Mouse (Mus musculus): ENCODE measurements around the gene Gm5142.

GRCm38 (mm10) chr14:59155589-59155988, 23.0 kb downstream of the Gm5142 start:
- TF ChIP-seq POLR2A (IDR thresholded peaks at IDR 0.05; ENCODE audit: borderline replicate concordance, extremely low read depth, low read depth, low read length) (no peak), CTCF (IDR thresholded peaks at IDR 0.05; ENCODE audit: insufficient read depth, low read length) (peak; percentile 20; the same call in 1 of the 2 replicates)

All from lung, adult 2 months (tissue).